ENCODE assay signal across 20 mouse cellular contexts in genomic region chr17:14343442-14343841, GRCm38 (mm10).
"Had no signal": no experiment of that assay in that cellular context is flagged by ENCODE, and none has a peak within 500 bp of the region (broad histone marks: within the 10 kb centered on the region; RNA-seq: fewer than 3 reads in every experiment).

No protein-coding gene starts in this region.

- H3K27me3 ChIP-seq: hindbrain, embryonic 13.5 days; hindbrain, embryonic 15.5 days; liver, embryonic 12.5 days had no signal

- H3K9me3 ChIP-seq: heart, embryonic 12.5 days; hindbrain, embryonic 13.5 days; hindbrain, embryonic 15.5 days; kidney, embryonic 15.5 days; limb, embryonic 13.5 days; limb, embryonic 15.5 days; liver, embryonic 12.5 days had no signal

- H3K4me2 ChIP-seq: heart, embryonic 12.5 days; hindbrain, embryonic 13.5 days; hindbrain, embryonic 15.5 days; kidney, embryonic 15.5 days; limb, embryonic 13.5 days; limb, embryonic 15.5 days; liver, embryonic 12.5 days had no signal

- ATAC-seq: hindbrain, postnatal 0 days; intestine, embryonic 16.5 days; liver, embryonic 12.5 days had no signal

- H3K27ac ChIP-seq: heart, adult 2 months; hindbrain, embryonic 13.5 days; hindbrain, embryonic 15.5 days; hindbrain, postnatal 0 days; kidney, embryonic 15.5 days; kidney, postnatal 0 days; limb, embryonic 13.5 days; limb, embryonic 15.5 days; liver, embryonic 12.5 days; liver, embryonic 14.5 days had no signal

- DNase-seq: gastrocnemius, postnatal 14 days; gastrocnemius, postnatal 36 days; heart, adult 2 months; heart, postnatal 10 days; kidney, adult 11 months; kidney, postnatal 14 days; layer of hippocampus, adult 9-11 months; layer of hippocampus, postnatal 36 days; left cerebral cortex, postnatal 4 days had no signal

- H3K4me1 ChIP-seq: limb, embryonic 15.5 days; liver, embryonic 12.5 days had no signal

- H3K9ac ChIP-seq: heart, embryonic 12.5 days; hindbrain, embryonic 13.5 days; hindbrain, embryonic 15.5 days; kidney, embryonic 15.5 days; limb, embryonic 13.5 days; limb, embryonic 15.5 days; liver, embryonic 12.5 days; liver, embryonic 14.5 days had no signal

- H3K36me3 ChIP-seq: heart, embryonic 12.5 days; hindbrain, embryonic 13.5 days; hindbrain, embryonic 15.5 days; kidney, embryonic 15.5 days; liver, embryonic 12.5 days had no signal

- H3K4me3 ChIP-seq: heart, adult 2 months; heart, embryonic 12.5 days; hindbrain, embryonic 13.5 days; hindbrain, embryonic 15.5 days; kidney, embryonic 15.5 days; limb, embryonic 13.5 days; limb, embryonic 15.5 days; liver, embryonic 12.5 days had no signal
